Mouse (Mus musculus): ENCODE results near the gene Ltbp2. TPM values are rescaled to one million over a fixed set of nuclear protein-coding genes. Genes with fewer than 3 reads are reported as not detected.
A peak's percentile ranks its signal among the peaks of the same experiment; 100 is the strongest.

Gene Ltbp2
- polyA plus RNA-seq, 1 experiment from 2014 or later, result 0.04 TPM

DNA sequence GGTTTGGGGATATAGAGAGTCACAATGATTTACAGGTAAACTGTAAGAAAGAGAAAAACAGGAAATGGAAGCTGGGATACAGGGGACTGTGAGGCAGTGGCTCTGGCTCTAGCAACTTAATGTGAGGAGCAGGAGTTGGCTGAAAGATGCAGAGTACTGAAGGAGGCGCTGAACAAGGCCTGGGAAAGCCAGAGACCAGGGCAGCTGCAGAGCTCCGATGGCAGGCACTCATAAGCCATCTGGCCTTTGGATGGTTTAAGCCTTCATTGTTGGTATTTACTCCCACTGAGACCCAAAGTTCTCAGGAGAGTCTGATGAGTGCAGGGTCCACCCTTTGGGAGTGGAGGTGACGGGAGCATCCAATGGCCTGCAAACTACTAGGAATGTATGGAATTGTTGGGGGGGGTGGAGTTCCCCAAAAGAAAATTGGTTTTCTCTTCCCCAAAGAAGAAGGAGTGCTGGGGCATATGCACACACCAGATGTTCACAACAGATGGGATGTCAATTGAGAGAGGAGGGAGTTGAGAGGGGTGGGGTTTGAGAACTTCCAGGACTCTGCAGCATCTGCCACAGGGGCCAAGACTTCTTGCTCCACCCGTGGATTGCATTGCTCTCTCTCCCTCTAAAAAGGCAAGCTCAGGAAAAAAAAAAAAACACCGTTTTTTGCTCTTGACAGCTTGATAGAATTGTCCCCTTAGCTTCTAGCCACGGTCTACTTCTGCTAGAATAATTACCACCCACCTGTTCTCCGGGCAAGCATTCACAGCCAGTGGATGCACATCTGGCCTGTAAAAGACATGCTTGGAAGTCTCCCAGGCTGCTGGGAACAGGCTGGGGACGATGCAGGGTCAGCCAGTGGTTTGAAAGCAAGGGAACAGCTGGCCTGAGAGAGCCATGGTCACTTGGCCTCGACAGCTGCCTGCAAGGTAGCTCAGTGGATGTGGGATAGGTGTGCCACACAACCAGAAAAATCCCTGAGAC lies 17.6 kb upstream of the Ltbp2 start:
- Histone ChIP-seq H3K4me2 (ENCODE audit: low read depth, low read length) (no peak overlapping the region), H3K9me3 (replicated peaks; ENCODE audit: control insufficient read depth, low read length) (no peaks in the 10 kb centered on the region), H3K36me3 (replicated peaks; ENCODE audit: control insufficient read depth, insufficient read depth, low read depth, low read length) (no peaks in the 10 kb centered on the region), H3K27me3 (ENCODE audit: control insufficient read depth, insufficient read depth, low read length) (no peaks in the 10 kb centered on the region), H3K9ac (replicated peaks; ENCODE audit: low read length) (no peak overlapping the region), H3K4me1 (ENCODE audit: control insufficient read depth, insufficient read depth, low read length) (no peaks in the 10 kb centered on the region), H3K4me3 (ENCODE audit: low read depth, low read length) (no peak overlapping the region), H3K27ac (replicated peaks; ENCODE audit: low read depth, low read length) (no peak overlapping the region)
- DNase-seq (ENCODE audit: low spot score) (no peak), ATAC-seq (replicated peaks; ENCODE audit: insufficient number of reproducible peaks, low FRiP score, low TSS enrichment, low read depth) (no peak)
- 59% methylated on average over 9 of the region's 9 CpGs for WGBS

DNA sequence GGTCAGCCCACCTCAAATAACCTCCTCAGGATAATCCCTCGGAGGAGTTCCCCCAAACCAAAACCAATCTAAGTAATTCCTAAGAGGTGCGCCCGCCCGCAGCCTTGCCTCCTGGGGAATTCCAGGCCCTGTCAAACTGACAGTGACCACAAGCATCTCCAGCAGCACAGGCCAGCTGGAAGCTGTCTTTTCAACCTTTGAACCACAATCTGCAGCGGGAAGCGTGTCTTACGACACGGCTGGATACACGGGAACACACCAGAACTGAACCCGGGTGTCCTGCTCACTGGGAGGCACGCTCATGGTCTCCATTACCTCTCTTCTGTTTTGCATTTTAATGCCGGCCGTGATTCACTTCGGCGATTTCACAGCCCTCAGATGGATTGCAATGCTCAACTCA lies 14.0 kb upstream of the Ltbp2 start:
- H3K4me1 ChIP-seq (ENCODE audit: control insufficient read depth, insufficient read depth, low read length), result no peaks in the 10 kb centered on the region
- H3K27me3 ChIP-seq (ENCODE audit: control insufficient read depth, insufficient read depth, low read length), result no peaks in the 10 kb centered on the region
- DNase-seq (ENCODE audit: low spot score) (no peak), ATAC-seq (replicated peaks; ENCODE audit: insufficient number of reproducible peaks, low FRiP score, low TSS enrichment, low read depth) (no peak)
- H3K4me3 ChIP-seq (ENCODE audit: low read depth, low read length), result no peak overlapping the region
- no peak overlapping the region for H3K9ac ChIP-seq (replicated peaks; ENCODE audit: low read length)
- WGBS, result 77% methylated on average over 15 of the region's 15 CpGs
- H3K27ac ChIP-seq (replicated peaks; ENCODE audit: low read depth, low read length), result no peak overlapping the region
- no peaks in the 10 kb centered on the region for H3K9me3 ChIP-seq (replicated peaks; ENCODE audit: control insufficient read depth, low read length)
- H3K36me3 ChIP-seq (replicated peaks; ENCODE audit: control insufficient read depth, insufficient read depth, low read depth, low read length), result no peaks in the 10 kb centered on the region
- H3K4me2 ChIP-seq (ENCODE audit: low read depth, low read length), result no peak overlapping the region

DNA sequence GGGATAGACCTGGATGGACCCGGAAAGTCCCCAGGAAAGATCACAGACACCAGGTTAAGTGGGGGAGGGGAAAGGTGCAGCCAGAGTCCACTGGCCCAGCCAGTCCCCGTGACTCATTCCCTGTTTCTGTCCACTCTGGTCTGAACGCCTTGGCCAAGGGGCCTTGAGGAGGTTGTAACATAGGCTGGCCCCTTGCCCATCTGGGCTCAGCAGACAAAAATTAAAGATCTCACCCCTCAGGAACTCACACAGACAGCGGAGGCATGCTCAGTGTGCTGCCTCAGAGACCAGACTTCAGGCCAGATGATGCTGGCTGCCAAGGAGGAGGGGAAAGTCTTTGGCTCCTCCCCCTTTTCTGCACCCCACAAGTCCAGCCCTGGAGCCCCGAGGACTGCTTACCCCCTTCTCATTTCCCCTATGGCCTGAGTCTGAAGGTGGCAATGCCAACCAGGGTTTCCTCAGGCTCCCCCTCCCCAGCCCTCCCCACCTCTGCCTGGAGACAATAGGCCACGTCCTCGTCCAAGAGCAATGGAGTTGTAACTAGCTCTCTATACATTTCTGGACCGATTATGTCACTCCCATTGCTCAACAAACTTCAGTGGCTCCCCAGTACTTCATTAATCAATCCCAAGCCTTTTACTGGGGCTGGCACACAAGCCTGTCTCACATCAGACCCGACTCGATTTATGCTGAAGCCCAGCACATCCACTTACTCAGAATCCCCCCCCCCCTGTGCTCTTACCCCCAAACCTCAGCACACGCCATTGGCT lies 9.0 kb upstream of the Ltbp2 start:
- no peak for ATAC-seq (replicated peaks; ENCODE audit: insufficient number of reproducible peaks, low FRiP score, low TSS enrichment, low read depth)
- WGBS, result 73% methylated on average over 11 of the region's 11 CpGs
- H3K36me3 ChIP-seq (replicated peaks; ENCODE audit: control insufficient read depth, insufficient read depth, low read depth, low read length), result no peaks in the 10 kb centered on the region

DNA sequence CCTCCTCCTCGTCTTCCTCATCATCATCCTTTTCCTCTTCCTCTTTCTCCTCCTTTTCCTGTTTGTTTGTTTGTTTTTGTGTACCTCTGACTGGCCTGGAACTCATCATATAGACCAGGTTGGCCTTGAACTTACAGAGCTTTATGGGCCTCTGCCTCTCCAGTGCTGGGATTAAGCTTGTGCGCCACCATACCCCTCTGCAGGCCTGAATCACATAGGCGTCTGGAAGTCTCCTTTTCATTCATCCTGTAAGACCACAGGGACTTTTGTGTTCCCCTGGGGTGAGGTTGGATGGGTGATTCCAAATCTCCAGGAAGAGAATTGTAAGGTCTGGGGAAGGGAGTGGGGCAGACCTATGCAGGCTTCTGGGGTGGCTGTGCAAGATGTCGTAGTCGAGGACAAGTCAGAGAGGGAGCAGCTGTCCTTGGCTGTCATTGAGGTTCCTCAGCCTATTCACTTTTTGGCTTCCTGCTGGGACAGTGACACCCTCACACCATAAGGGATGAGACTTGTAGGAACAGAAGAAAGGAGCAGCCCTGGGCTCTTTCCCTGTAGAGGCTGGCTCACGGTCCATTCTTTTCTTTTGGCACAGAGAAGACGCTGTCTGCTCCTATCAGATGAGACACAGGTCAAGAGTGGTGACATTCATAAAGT lies 8.2 kb upstream of the Ltbp2 start:
- Histone ChIP-seq H3K27ac (replicated peaks; ENCODE audit: low read depth, low read length) (no peak overlapping the region), H3K36me3 (replicated peaks; ENCODE audit: control insufficient read depth, insufficient read depth, low read depth, low read length) (no peaks in the 10 kb centered on the region), H3K9me3 (replicated peaks; ENCODE audit: control insufficient read depth, low read length) (no peaks in the 10 kb centered on the region), H3K4me1 (ENCODE audit: control insufficient read depth, insufficient read depth, low read length) (no peaks in the 10 kb centered on the region), H3K4me2 (ENCODE audit: low read depth, low read length) (no peak overlapping the region), H3K27me3 (ENCODE audit: control insufficient read depth, insufficient read depth, low read length) (no peaks in the 10 kb centered on the region), H3K9ac (replicated peaks; ENCODE audit: low read length) (no peak overlapping the region), H3K4me3 (ENCODE audit: low read depth, low read length) (no peak overlapping the region)
- DNase-seq (ENCODE audit: low spot score), result no peak
- WGBS, result 80% methylated on average over 7 of the region's 7 CpGs
- no peak for ATAC-seq (replicated peaks; ENCODE audit: insufficient number of reproducible peaks, low FRiP score, low TSS enrichment, low read depth)

More for the DNA sequence above, 9.0 kb upstream of the Ltbp2 start:
- Histone ChIP-seq H3K4me2 (ENCODE audit: low read depth, low read length) (no peak overlapping the region), H3K9ac (replicated peaks; ENCODE audit: low read length) (no peak overlapping the region), H3K4me1 (ENCODE audit: control insufficient read depth, insufficient read depth, low read length) (no peaks in the 10 kb centered on the region), H3K4me3 (ENCODE audit: low read depth, low read length) (no peak overlapping the region), H3K27ac (replicated peaks; ENCODE audit: low read depth, low read length) (no peak overlapping the region), H3K9me3 (replicated peaks; ENCODE audit: control insufficient read depth, low read length) (no peaks in the 10 kb centered on the region), H3K27me3 (ENCODE audit: control insufficient read depth, insufficient read depth, low read length) (no peaks in the 10 kb centered on the region)
- no peak for DNase-seq (ENCODE audit: low spot score)

DNA sequence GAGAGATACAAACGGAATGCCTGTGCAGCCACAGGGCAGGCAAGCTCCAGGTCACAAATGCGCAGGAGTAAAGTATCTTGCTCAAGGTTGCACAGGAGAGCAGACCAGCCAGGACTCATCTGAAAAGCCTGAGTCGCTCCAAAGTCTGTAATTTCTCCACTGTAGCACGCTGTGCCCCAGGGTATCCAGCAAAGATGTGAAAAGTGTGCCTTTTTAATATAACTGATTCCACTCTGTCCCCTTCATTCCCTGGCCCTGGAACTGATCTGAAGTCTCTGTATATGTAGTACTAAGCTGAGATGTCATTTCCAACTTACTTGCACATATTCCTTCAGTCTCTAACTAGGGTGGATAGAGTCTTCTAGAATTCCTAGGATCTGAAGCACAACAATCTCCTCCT lies 6.5 kb upstream of the Ltbp2 start:
- 80% methylated on average over 4 of the region's 4 CpGs for WGBS
- Histone ChIP-seq H3K4me3 (ENCODE audit: low read depth, low read length) (no peak overlapping the region), H3K9ac (replicated peaks; ENCODE audit: low read length) (no peak overlapping the region), H3K27ac (replicated peaks; ENCODE audit: low read depth, low read length) (no peak overlapping the region), H3K36me3 (replicated peaks; ENCODE audit: control insufficient read depth, insufficient read depth, low read depth, low read length) (no peaks in the 10 kb centered on the region), H3K9me3 (replicated peaks; ENCODE audit: control insufficient read depth, low read length) (no peaks in the 10 kb centered on the region), H3K27me3 (ENCODE audit: control insufficient read depth, insufficient read depth, low read length) (no peaks in the 10 kb centered on the region), H3K4me1 (ENCODE audit: control insufficient read depth, insufficient read depth, low read length) (no peaks in the 10 kb centered on the region), H3K4me2 (ENCODE audit: low read depth, low read length) (no peak overlapping the region)
- DNase-seq (ENCODE audit: low spot score), result no peak
- no peak for ATAC-seq (replicated peaks; ENCODE audit: insufficient number of reproducible peaks, low FRiP score, low TSS enrichment, low read depth)

DNA sequence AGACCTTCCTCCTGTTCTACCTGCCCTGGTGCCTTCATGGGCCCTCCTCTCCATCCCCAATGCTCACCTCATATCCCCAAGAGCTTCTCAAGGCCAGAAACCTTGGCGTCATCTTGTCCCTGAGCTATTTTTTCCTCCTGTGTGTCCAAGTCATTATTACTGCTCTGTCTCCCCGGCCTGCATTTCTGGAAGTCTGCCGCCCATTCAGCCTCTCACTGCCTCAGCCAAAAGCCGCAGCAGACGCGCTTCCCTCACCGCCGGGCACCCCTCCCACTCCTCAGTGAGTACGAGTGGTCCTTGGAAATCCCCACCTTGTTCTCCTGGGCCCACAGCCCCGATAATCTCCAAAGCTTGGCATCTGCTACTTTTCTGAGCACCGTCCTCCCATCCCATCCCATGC lies 3.8 kb upstream of the Ltbp2 start:
- ATAC-seq (replicated peaks; ENCODE audit: insufficient number of reproducible peaks, low FRiP score, low TSS enrichment, low read depth), result no peak
- H3K4me3 ChIP-seq (ENCODE audit: low read depth, low read length), result no peak overlapping the region
- no peaks in the 10 kb centered on the region for H3K9me3 ChIP-seq (replicated peaks; ENCODE audit: control insufficient read depth, low read length)
- H3K9ac ChIP-seq (replicated peaks; ENCODE audit: low read length), result no peak overlapping the region
- 60% methylated on average over 11 of the region's 11 CpGs for WGBS
- peaks cover 23% of the 10 kb centered on the region for H3K27me3 ChIP-seq (ENCODE audit: control insufficient read depth, insufficient read depth, low read length)
- no peaks in the 10 kb centered on the region for H3K36me3 ChIP-seq (replicated peaks; ENCODE audit: control insufficient read depth, insufficient read depth, low read depth, low read length)
- peaks cover 2% of the 10 kb centered on the region; the same call in 1 of the 2 replicates for H3K4me1 ChIP-seq (ENCODE audit: control insufficient read depth, insufficient read depth, low read length)
- no peak for DNase-seq (ENCODE audit: low spot score)
- no peak overlapping the region for H3K27ac ChIP-seq (replicated peaks; ENCODE audit: low read depth, low read length)
- no peak overlapping the region for H3K4me2 ChIP-seq (ENCODE audit: low read depth, low read length)

DNA sequence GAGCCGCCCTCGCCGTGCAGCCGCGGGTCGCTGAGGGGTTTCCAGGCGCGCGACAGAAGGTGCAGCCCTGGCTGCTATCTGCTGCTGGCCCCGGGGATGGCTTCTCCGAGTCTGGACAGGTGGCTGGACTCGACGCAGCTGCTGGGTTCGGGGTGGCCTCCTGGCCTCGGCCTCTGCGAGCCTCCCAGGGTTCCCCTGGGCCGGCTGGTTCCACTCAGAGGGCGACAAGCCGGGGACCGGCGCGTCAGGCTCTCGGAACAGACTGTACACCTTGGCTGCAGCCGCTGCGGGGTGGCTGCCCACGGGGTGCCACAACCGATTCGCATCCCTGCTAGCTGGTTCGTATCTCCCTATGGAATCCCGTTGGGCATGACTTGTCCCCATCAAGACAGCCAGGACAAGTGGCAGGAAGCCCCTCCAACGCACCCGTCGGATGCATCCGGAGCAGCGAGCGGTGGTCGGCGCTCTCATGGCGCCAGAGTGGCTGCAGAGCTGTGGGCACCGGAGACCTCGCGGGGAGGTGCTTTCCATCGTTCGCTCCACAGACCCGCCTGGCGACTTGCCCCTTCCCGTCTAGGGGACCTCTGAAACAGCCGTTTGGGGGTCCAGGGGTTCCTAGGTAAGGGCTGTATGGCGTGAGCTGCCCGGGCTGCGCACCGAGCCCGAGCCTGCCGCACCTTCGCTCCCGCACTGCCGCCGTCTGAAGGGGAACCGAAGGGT lies 411 bp downstream of the Ltbp2 start:
- H3K4me1 ChIP-seq (ENCODE audit: control insufficient read depth, insufficient read depth, low read length), result peaks cover 2% of the 10 kb centered on the region; the same call in 1 of the 2 replicates
- peaks cover 38% of the 10 kb centered on the region for H3K27me3 ChIP-seq (ENCODE audit: control insufficient read depth, insufficient read depth, low read length)
- ATAC-seq (replicated peaks; ENCODE audit: insufficient number of reproducible peaks, low FRiP score, low TSS enrichment, low read depth) (no peak), DNase-seq (ENCODE audit: low spot score) (peak; percentile 12)
- H3K9ac ChIP-seq (replicated peaks; ENCODE audit: low read length), result no peak overlapping the region
- no peaks in the 10 kb centered on the region for H3K9me3 ChIP-seq (replicated peaks; ENCODE audit: control insufficient read depth, low read length)
- WGBS, result 2% methylated on average over 59 of the region's 59 CpGs
- no peaks in the 10 kb centered on the region for H3K36me3 ChIP-seq (replicated peaks; ENCODE audit: control insufficient read depth, insufficient read depth, low read depth, low read length)
- H3K27ac ChIP-seq (replicated peaks; ENCODE audit: low read depth, low read length), result no peak overlapping the region
- peak overlapping the region; percentile 27 for H3K4me3 ChIP-seq (ENCODE audit: low read depth, low read length)
- H3K4me2 ChIP-seq (ENCODE audit: low read depth, low read length), result peak overlapping the region; percentile 47

Measured in embryonic facial prominence, embryonic 11.5 days (tissue).